17 mouse cellular contexts compared by ENCODE assay signal in genomic region chr13:79784991-79785666, GRCm38 (mm10).
DNase-seq lines count a peak whose midpoint lies in the region; ATAC-seq and TF ChIP-seq lines count a peak whose summit lies in the region.
"Had no signal": no experiment of that assay in that cellular context is flagged by ENCODE, and none has a peak within 500 bp of the region (broad histone marks: within the 10 kb centered on the region; RNA-seq: fewer than 3 reads in every experiment).

No protein-coding gene starts in this region.

- intact Hi-C loops in heart, adult 2 months (cut with DNase I): no loop called here

- no peaks in the 10 kb centered on the region for H3K9me3 ChIP-seq in forebrain, embryonic 15.5 days
- no peaks in the 10 kb centered on the region for H3K9me3 ChIP-seq in forebrain, embryonic 12.5 days
- H3K9me3 ChIP-seq: embryonic facial prominence, embryonic 13.5 days; intestine, embryonic 15.5 days had no signal

- H3K4me2 ChIP-seq in forebrain, embryonic 15.5 days (replicated peaks): no peak overlapping the region
- H3K4me2 ChIP-seq in forebrain, embryonic 12.5 days: no peak overlapping the region
- H3K4me2 ChIP-seq: embryonic facial prominence, embryonic 13.5 days; heart, embryonic 13.5 days; intestine, embryonic 15.5 days; midbrain, embryonic 13.5 days had no signal

- H3K9ac ChIP-seq in forebrain, embryonic 15.5 days (replicated peaks): no peak overlapping the region
- H3K9ac ChIP-seq in forebrain, embryonic 12.5 days: no peak overlapping the region
- H3K9ac ChIP-seq in heart, adult 2 months (ENCODE audit: low read depth, low read length): no peak overlapping the region
- H3K9ac ChIP-seq: embryonic facial prominence, embryonic 13.5 days; heart, embryonic 13.5 days; intestine, embryonic 15.5 days; liver, embryonic 14.5 days; midbrain, embryonic 13.5 days had no signal

- no peaks in the 10 kb centered on the region for H3K36me3 ChIP-seq in forebrain, embryonic 15.5 days
- H3K36me3 ChIP-seq in forebrain, embryonic 12.5 days (replicated peaks): no peaks in the 10 kb centered on the region
- H3K36me3 ChIP-seq in heart, adult 2 months (ENCODE audit: control insufficient read depth, insufficient read depth, low read length): no peaks in the 10 kb centered on the region
- H3K36me3 ChIP-seq: embryonic facial prominence, embryonic 13.5 days; heart, embryonic 13.5 days; intestine, embryonic 15.5 days; midbrain, embryonic 13.5 days had no signal

- H3K27me3 ChIP-seq in forebrain, embryonic 15.5 days: no peaks in the 10 kb centered on the region
- H3K27me3 ChIP-seq in forebrain, embryonic 12.5 days: no peaks in the 10 kb centered on the region
- H3K27me3 ChIP-seq in heart, adult 2 months (ENCODE audit: control insufficient read depth, insufficient read depth, low read length): no peaks in the 10 kb centered on the region
- H3K27me3 ChIP-seq: embryonic facial prominence, embryonic 13.5 days; heart, embryonic 13.5 days; intestine, embryonic 15.5 days; midbrain, embryonic 13.5 days had no signal

- TF ChIP-seq CTCF in brain, embryonic 14.5 days (IDR thresholded peaks at IDR 0.05; ENCODE audit: borderline replicate concordance, extremely low read depth, insufficient read depth, insufficient read length): no peak
- no peak for TF ChIP-seq CTCF in heart, adult 2 months (IDR thresholded peaks at IDR 0.05)

- no peaks in the 10 kb centered on the region for H3K79me2 ChIP-seq in heart, adult 2 months (replicated peaks; ENCODE audit: control insufficient read depth, insufficient read depth, low read length)

- ATAC-seq in forebrain, embryonic 15.5 days (replicated peaks): peak; percentile 93
- no peak for ATAC-seq in forebrain, embryonic 12.5 days (ENCODE audit: low FRiP score)
- ATAC-seq: intestine, embryonic 15.5 days; midbrain, embryonic 13.5 days had no signal

- TF ChIP-seq POLR2A in brain, embryonic 14.5 days (IDR thresholded peaks at IDR 0.05; ENCODE audit: borderline replicate concordance, extremely low read depth, insufficient read depth, insufficient read length, poor library complexity, severe bottlenecking): no peak
- TF ChIP-seq POLR2A in heart, adult 2 months (IDR thresholded peaks at IDR 0.05; ENCODE audit: insufficient read depth, low read depth, low read length): no peak

- TF ChIP-seq EP300 in heart, adult 2 months (IDR thresholded peaks at IDR 0.05; ENCODE audit: insufficient read depth, low read depth, low read length): no peak

- H3K4me1 ChIP-seq in forebrain, embryonic 15.5 days: peaks cover 3% of the 10 kb centered on the region; the same call in 1 of the 2 replicates
- no peaks in the 10 kb centered on the region for H3K4me1 ChIP-seq in forebrain, embryonic 12.5 days
- no peaks in the 10 kb centered on the region for H3K4me1 ChIP-seq in heart, adult 2 months (ENCODE audit: control insufficient read depth, insufficient read depth, low read length)
- H3K4me1 ChIP-seq: embryonic facial prominence, embryonic 13.5 days; heart, embryonic 13.5 days; intestine, embryonic 15.5 days; midbrain, embryonic 13.5 days had no signal

- peak; percentile 89 for DNase-seq in brain, embryonic 14.5 days (ENCODE audit: low read depth)
- DNase-seq in frontal cortex, postnatal 14 days (ENCODE audit: low spot score in 2 of 2): peak; percentile 6 to 8
- peak; percentile 60 for DNase-seq in right cerebral cortex, adult 18-20 months
- DNase-seq in thymus, postnatal 4 days: no peak
- no peak for DNase-seq in embryo, embryonic 10 days (ENCODE audit: low spot score)
- DNase-seq in heart, adult 2 months: no peak
- DNase-seq: adrenal gland, adult 2 months; B cell, adult 2 months; cerebellum, postnatal 25 days; kidney, postnatal 14 days had no signal

- H3K27ac ChIP-seq in forebrain, embryonic 15.5 days (replicated peaks): peak overlapping the region; percentile 52
- H3K27ac ChIP-seq in forebrain, embryonic 12.5 days: no peak overlapping the region
- H3K27ac ChIP-seq in heart, adult 2 months: no peak overlapping the region
- H3K27ac ChIP-seq: embryonic facial prominence, embryonic 13.5 days; heart, embryonic 13.5 days; intestine, embryonic 15.5 days; liver, embryonic 14.5 days; midbrain, embryonic 13.5 days had no signal

- no peak overlapping the region for H3K4me3 ChIP-seq in forebrain, embryonic 15.5 days
- H3K4me3 ChIP-seq in forebrain, embryonic 12.5 days (replicated peaks): no peak overlapping the region
- no peak overlapping the region for H3K4me3 ChIP-seq in heart, adult 2 months
- H3K4me3 ChIP-seq: embryonic facial prominence, embryonic 13.5 days; heart, embryonic 13.5 days; intestine, embryonic 15.5 days; midbrain, embryonic 13.5 days had no signal

- WGBS in forebrain, embryonic 15.5 days: 31% methylated on average over 1 of the region's 1 CpGs
- 77% methylated on average over 1 of the region's 1 CpGs for WGBS in forebrain, embryonic 12.5 days
- 72% methylated on average over 1 of the region's 1 CpGs for WGBS in heart, adult 2 months

Comparison
In these comparisons a context has a peak if more than half of its experiments do, and no peak if none do; other contexts are left out.
1. DNase-seq: peak in brain, embryonic 14.5 days (single experiment), frontal cortex, postnatal 14 days (2 of 2) and right cerebral cortex, adult 18-20 months (single experiment); none in thymus, postnatal 4 days (single experiment), embryo, embryonic 10 days (single experiment) and heart, adult 2 months (0 of 2).